Mouse (Mus musculus): ENCODE data around the gene Nsg2. TPM values are rescaled to one million over a fixed set of nuclear protein-coding genes. Genes with fewer than 3 reads are reported as not detected.

The Nsg2 gene
- polyA plus RNA-seq, 1 experiment: 2.5 TPM

DNA sequence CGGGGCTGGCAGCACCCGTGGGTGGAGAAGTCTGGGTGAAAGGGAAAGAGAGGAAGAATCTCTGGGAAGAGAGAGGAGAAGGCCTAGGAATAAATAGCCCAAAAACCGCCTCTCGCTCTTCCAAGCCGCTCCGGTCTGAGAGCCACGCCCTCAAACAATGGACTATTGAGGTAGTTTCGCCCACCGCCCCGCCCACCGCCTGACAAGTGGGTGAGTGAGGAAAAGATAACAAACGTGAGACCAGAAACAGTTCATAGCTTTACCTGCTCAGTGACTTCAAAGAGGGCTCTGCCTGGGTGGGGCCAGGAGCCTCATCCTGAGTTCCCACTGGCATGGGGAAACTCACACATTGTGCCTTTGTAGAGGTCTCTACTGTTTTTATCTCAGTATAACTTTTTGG lies 102.7 kb downstream of the Nsg2 start:
- Histone ChIP-seq H3K27ac (ENCODE audit: control insufficient read depth, insufficient read depth, low read depth, low read length, poor library complexity) (no peak overlapping the region), H3K4me1 (ENCODE audit: control insufficient read depth, insufficient read depth, low read length) (no peaks in the 10 kb centered on the region), H3K4me3 (replicated peaks; ENCODE audit: control insufficient read depth, low read depth, low read length) (no peak overlapping the region)
- 45% methylated on average over 12 of the region's 12 CpGs for WGBS
- TF ChIP-seq POLR2A (IDR thresholded peaks at IDR 0.05; ENCODE audit: borderline replicate concordance, control insufficient read depth, low read depth, low read length): no peak
- no peak for TF ChIP-seq CTCF (IDR thresholded peaks at IDR 0.05; ENCODE audit: control insufficient read depth, insufficient read depth, low read length)

DNA sequence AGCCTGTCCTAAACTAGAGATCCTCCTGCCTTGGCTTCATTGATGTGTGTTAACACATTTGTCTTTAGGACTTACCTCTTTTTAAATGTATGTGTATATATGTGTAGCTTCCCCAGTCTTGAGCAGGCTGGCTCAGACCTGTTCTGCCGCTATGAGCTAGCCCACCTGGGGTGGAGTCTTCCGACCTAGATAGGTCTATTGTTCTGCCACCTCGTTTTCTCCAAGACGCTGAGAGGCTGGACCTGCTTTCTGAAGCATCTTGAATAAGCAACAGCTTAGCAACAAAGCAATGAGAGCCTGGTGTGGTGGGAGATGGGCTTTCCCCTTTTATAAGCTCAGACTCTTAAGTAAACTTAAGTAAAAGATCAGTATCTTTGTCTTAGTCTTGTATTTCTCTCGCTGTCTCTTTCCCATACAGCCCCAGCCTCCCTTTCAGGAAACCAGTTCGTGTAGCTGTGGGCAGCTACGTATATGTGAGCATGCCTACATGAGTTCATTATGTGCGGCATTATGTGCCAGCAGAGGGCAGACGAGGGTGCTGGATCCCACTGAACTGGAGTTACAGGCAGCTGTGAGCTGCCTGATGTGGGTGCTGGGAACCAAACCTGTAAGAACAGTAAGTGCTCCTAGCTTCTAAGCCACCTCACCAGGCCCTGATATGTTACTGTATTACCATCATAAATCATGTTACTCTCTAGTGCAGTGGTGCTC lies 104.3 kb downstream of the Nsg2 start:
- Histone ChIP-seq H3K27ac (ENCODE audit: control insufficient read depth, insufficient read depth, low read depth, low read length, poor library complexity) (no peak overlapping the region), H3K4me1 (ENCODE audit: control insufficient read depth, insufficient read depth, low read length) (no peaks in the 10 kb centered on the region), H3K4me3 (replicated peaks; ENCODE audit: control insufficient read depth, low read depth, low read length) (no peak overlapping the region)
- no peak for TF ChIP-seq CTCF (IDR thresholded peaks at IDR 0.05; ENCODE audit: control insufficient read depth, insufficient read depth, low read length)
- TF ChIP-seq POLR2A (IDR thresholded peaks at IDR 0.05; ENCODE audit: borderline replicate concordance, control insufficient read depth, low read depth, low read length): no peak
- WGBS: 74% methylated on average over 9 of the region's 9 CpGs

DNA sequence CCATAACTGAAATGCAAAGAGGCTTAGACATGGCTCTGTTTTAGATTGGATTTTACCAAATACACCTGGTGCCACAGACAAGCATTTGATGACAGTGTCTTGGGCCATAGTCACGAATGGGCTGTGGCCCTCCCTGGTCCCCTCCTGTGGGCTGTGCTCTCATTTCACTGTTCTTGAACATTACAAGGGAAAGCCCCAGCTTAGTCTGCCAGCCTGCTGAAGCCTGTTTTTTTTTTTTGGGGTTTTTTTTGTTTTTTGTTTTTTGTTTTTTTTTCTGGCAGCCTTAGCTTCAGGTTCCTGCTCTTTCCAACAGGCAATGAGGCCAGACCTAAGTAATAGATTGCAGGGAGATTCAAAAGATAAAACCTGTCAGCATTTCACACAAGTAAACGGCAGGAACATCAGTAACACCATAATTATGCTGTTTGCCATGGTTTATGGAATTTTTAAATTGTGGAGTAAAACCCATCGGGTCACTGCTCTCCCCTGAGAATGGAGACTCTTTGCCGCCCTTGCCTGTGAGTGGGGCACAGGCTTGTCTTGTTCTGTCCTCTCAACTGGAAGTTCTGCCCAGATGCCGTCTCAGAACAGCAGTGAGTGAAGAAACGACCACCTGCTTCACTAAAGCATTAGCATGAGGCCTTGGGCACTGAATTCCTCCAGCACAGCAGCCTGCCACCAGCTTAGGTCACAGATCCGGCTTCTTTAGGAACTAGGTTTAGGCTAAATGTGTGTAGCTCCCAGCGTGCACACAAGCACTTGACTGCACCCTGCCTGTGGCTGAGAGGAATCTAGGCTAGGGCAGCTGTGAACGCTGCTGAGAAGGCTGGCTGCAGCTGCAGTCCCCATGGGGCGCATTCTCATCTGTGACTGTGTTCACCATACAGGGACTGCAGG lies 105.7 kb downstream of the Nsg2 start:
- TF ChIP-seq CTCF (IDR thresholded peaks at IDR 0.05; ENCODE audit: control insufficient read depth, insufficient read depth, low read length) (no peak), POLR2A (IDR thresholded peaks at IDR 0.05; ENCODE audit: borderline replicate concordance, control insufficient read depth, low read depth, low read length) (no peak)
- 59% methylated on average over 10 of the region's 10 CpGs for WGBS
- Histone ChIP-seq H3K4me3 (replicated peaks; ENCODE audit: control insufficient read depth, low read depth, low read length) (no peak overlapping the region), H3K27ac (ENCODE audit: control insufficient read depth, insufficient read depth, low read depth, low read length, poor library complexity) (no peak overlapping the region), H3K4me1 (ENCODE audit: control insufficient read depth, insufficient read depth, low read length) (no peaks in the 10 kb centered on the region)

DNA sequence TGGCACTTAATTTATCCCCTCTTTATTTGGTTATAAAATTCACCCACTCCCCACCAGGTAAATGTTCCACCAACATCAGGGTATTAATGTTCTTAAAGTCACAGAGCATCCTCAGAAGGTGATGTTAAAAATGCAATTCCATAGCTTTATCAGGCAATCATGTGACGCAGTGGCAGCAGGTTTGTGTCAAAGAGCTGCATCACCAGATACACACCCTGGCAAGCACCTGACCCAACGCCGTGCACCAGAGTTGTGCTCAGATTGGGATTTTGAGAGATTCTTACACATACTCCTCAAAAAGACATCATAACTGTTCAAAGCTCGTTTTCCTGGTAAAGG lies 106.4 kb downstream of the Nsg2 start:
- Histone ChIP-seq H3K27ac (ENCODE audit: control insufficient read depth, insufficient read depth, low read depth, low read length, poor library complexity) (no peak overlapping the region), H3K4me3 (replicated peaks; ENCODE audit: control insufficient read depth, low read depth, low read length) (no peak overlapping the region), H3K4me1 (ENCODE audit: control insufficient read depth, insufficient read depth, low read length) (no peaks in the 10 kb centered on the region)
- TF ChIP-seq POLR2A (IDR thresholded peaks at IDR 0.05; ENCODE audit: borderline replicate concordance, control insufficient read depth, low read depth, low read length): no peak
- no peak for TF ChIP-seq CTCF (IDR thresholded peaks at IDR 0.05; ENCODE audit: control insufficient read depth, insufficient read depth, low read length)
- WGBS: 77% methylated on average over 4 of the region's 4 CpGs

DNA sequence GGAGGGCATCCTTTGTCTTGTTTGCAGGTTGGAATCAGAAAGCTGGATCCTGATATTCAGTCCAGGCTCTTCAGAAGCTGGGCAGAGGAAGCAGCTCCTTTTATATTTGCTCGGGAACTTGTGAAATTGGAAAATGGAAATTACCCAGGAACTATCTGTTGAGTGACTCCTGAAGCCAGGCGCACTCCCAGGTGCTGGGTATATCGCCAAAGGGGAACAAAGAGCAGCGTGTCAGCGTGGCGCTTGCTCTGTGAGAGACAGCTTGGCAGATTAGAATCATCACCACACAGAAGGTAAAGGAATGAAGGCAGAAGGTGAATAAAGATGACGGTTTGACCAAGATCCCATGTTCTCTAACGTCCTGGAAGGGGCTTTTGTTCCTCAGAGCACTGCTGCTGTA lies 108.2 kb downstream of the Nsg2 start:
- H3K4me3 ChIP-seq (replicated peaks; ENCODE audit: control insufficient read depth, low read depth, low read length): no peak overlapping the region
- no peak for TF ChIP-seq CTCF (IDR thresholded peaks at IDR 0.05; ENCODE audit: control insufficient read depth, insufficient read depth, low read length)
- no peaks in the 10 kb centered on the region for H3K4me1 ChIP-seq (ENCODE audit: control insufficient read depth, insufficient read depth, low read length)
- WGBS: 81% methylated on average over 8 of the region's 8 CpGs
- no peak overlapping the region for H3K27ac ChIP-seq (ENCODE audit: control insufficient read depth, insufficient read depth, low read depth, low read length, poor library complexity)

Other genes with a start within 250 kb of the Nsg2 start
- gene Cpeb4, start 128.3 kb upstream of the Nsg2 start, polyA plus RNA-seq (2011; ENCODE audit: insufficient read depth, insufficient read length, low replicate concordance, missing spikeins): 27.5 and 38.1 TPM in 2 replicates
- gene 4930524B15Rik, start 34.9 kb upstream of the Nsg2 start, polyA plus RNA-seq (2011; ENCODE audit: insufficient read depth, insufficient read length, low replicate concordance, missing spikeins): not detected in 2 replicates
- gene Il9r, start 199.8 kb downstream of the Nsg2 start, polyA plus RNA-seq (2011; ENCODE audit: insufficient read depth, insufficient read length, low replicate concordance, missing spikeins): 0.55 and 0.79 TPM in 2 replicates
- gene Snrnp25, start 205.0 kb downstream of the Nsg2 start, polyA plus RNA-seq (2011; ENCODE audit: insufficient read depth, insufficient read length, low replicate concordance, missing spikeins): 61.6 and 71.3 TPM in 2 replicates
- 2.4 and 4.2 TPM in 2 replicates for gene Rhbdf1, start 221.8 kb downstream of the Nsg2 start, polyA plus RNA-seq (2011; ENCODE audit: insufficient read depth, insufficient read length, low replicate concordance, missing spikeins)
- 10.9 and 20.1 TPM in 2 replicates for gene Mpg, start 226.0 kb downstream of the Nsg2 start, polyA plus RNA-seq (2011; ENCODE audit: insufficient read depth, insufficient read length, low replicate concordance, missing spikeins)